Mouse (Mus musculus): Measurements from ENCODE around the gene Olfr487.
"Not testable (repeated sequence)": the region's sequence is repeated elsewhere in the genome, so short reads cannot be mapped to it uniquely, and the experiment has no call there.

Olfr487 gene
- long read RNA-seq, experiment 1: 0 reads
- long read RNA-seq, experiment 2: 0 reads

GRCm38 (mm10) chr7:108214536-108214935 lies at the start of gene Olfr487:
Gene Olfr487 (minus strand): TSS chr7:108214636.
- intact Hi-C loops (cut with DNase I): not testable (repeated sequence)

- intact Hi-C loops (cut with DNase I): no loop called here
Observed at GRCm38 (mm10) chr7:108258247-108258646, 43.8 kb upstream of the Olfr487 start, which contains the start of gene Olfr488. Gene Olfr488 (minus strand): TSS chr7:108258347.

DNA sequence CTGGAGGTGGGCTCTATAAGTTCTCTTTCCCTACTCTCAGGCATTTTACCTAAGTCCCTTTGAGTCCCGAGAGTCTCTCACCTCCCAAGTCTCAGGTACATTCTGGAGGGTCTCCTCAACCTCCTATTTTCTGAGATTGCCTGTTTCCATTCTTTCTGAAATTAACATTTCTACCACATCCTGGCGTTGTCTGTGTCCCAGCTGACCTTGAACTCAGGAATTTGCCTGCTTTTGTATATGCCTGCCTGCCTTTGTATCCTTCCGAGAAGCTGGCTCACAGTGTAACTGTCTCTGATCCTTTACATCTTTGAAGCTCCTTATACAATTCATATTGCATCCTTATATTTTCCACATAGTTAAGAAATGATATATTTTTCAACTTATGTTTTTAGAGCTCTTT lies 19.1 kb upstream of the Olfr487 start:
- intact Hi-C loops (cut with DNase I): no loop called here

DNA sequence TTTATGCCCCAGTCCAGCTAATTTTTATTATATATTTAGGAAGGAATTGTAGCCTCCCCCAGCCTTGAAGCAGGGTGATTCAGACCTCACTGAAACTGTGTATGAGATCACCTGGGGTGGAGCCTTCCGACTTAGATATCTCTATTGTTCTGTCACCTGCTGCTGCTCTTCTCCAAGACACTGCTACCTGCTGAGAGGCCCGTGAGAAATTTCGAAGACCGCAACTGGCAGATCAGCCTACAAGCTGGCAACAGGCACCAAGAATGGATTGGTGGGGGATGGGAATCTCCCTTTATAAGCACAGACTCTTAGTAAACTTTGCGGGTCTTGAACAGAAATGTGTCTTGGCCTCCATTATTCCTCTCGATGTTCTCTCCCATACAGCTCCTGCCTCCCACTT lies 17.5 kb downstream of the Olfr487 start:
- intact Hi-C loops (cut with DNase I): no loop called here

- intact Hi-C loops (cut with DNase I): not testable (repeated sequence)
Observed at GRCm38 (mm10) chr7:108196337-108196736, 18.1 kb downstream of the Olfr487 start.

DNA sequence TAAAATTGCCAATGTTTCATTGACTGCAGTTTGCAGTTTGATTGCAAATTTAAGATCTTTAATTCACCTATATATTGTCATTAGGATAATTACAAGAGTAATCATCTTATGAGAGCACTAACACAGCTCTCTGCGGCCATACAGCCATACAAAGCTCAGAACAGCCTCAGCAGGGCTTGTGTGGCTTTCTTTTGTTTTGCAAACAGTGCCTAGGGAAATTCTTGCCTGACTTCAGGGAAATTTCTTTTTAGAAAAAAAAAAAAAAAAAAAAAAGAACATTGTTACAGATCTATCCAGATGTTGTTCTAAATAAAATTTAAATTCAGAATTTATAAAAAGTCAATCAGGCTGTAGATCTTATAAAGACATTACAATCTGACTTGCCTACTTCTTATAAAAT lies 21.7 kb downstream of the Olfr487 start:
- intact Hi-C loops (cut with DNase I): not testable (repeated sequence)

DNA sequence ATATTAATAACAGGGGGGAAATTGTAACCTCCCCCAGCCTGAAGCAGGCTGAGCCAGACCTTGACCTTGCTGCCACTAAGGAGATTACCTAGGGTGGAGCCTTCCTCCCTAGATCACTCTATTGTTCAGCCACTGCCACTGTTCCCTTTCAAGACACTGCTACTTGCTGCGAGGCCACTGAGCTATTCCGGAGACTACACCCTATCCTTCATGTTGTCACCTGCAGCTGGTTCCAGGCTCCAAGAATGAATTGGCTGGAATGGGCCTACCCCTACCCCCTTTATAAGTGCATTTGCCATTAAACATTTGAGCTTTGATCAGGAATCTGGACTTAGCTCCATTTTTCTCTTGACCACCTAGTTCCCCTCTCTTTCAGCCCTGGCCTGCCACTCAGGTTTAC lies 23.2 kb downstream of the Olfr487 start:
- intact Hi-C loops (cut with DNase I): not testable (repeated sequence)

DNA sequence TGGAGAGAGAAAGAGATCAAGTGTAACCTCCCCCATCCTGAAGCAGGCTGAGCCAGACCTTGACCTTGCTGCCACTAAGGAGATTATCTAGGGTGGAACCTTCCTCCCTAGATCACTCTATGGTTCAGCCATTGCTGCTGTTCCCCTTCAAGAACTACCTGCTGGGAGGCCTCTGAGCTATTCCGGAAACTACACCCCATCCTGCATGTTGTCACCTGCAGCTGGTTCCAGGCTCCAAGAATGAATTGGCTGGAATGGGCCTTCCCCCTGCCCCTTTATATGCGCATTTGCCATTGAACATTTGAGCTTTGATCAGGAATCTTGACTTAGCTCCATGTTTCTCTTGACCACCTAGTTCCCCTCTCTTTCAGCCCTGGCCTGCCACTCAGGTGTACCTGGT lies 29.2 kb downstream of the Olfr487 start:
- intact Hi-C loops (cut with DNase I): not testable (repeated sequence)

- intact Hi-C loops (cut with DNase I): not testable (repeated sequence)
Observed at GRCm38 (mm10) chr7:108184401-108184800, 30.0 kb downstream of the Olfr487 start.

DNA sequence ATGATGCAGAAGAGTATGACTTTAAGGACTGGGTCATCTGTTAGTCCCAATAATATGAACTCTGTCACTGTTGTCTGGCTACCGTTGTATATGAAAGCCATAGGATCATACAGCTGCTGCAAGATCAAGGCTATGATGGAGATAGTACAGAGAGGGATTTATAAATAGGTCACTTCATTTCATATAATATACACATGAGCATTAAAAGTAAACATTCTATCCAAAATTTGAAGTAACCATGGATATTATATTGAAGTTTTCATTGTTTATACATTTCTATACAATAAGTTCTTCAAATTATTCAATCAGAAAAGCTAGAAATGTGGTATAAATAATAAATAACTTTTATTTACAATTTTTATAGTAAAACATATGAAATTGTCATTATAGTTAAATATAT lies 41.8 kb downstream of the Olfr487 start, which contains the start of gene Olfr486:
Olfr486 (minus strand) TSS at position 101 of the 400 bp plus-strand sequence.
- intact Hi-C loops (cut with DNase I): not testable (repeated sequence)

GRCm38 (mm10) chr7:108159771-108160170 lies 54.7 kb downstream of the Olfr487 start, which contains the start of gene Olfr485:
Gene Olfr485 (minus strand): TSS chr7:108159871.
- intact Hi-C loops (cut with DNase I): no loop called here
